Mouse (Mus musculus) spleen, postnatal 14 days (tissue): ENCODE results near the gene Gm3269.
A peak's percentile ranks its signal among the peaks of the same experiment; 100 is the strongest.
"Not testable (repeated sequence)": the region's sequence is repeated elsewhere in the genome, so short reads cannot be mapped to it uniquely, and the experiment has no call there.

Source experiments
- DNase-seq, 2 experiments: peaks; one replicate each; pipeline ENCODE4 v3.0.0; 2021 to 2022; ENCODE audit warnings: low spot score in 2 of 2

The Gm3269 gene

DNA sequence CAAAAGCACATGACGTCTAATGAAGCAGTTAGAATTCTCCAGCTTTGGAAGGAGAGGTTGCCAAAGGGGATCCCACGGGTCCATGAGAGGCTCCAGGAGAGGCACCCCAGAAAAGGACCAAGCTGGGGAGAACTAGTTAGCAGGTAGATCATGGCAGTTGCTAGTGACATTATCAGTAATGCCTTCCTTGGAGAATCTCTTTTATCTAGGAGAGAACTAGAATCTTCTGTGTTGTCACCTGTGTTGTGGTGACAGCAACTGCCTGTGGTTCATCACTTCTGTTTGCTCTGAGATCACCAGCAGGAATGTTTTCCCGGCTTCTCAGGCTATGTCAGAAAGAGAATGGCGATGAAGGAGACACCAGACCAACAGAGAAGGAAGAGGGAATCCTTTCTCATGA is at the start of gene Gm3269:
Gm3269 (plus strand) TSS at position 301 of the 400 bp plus-strand sequence.
- not testable (repeated sequence) for DNase-seq

DNA sequence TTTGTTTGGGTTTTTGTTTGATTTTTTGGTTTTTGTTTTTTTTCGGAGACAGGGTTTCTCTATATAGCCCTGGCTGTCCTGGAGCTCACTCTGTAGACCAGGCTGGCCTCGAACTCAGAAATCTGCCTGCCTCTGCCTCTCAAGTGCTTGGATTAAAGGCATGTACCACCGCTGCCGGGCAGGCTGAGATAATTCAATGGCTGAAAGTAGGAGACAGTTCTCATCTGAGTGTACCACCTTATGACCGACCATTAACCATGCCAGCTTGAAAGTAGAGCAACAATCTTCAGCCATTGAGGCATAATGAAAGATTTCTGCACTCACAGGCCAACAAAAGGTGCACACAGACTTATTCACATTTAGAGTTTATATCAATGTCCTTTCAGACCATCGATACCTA is 31.5 kb upstream of the Gm3269 start:
- peak in 1 of 2 experiments; percentile 9 for DNase-seq

DNA sequence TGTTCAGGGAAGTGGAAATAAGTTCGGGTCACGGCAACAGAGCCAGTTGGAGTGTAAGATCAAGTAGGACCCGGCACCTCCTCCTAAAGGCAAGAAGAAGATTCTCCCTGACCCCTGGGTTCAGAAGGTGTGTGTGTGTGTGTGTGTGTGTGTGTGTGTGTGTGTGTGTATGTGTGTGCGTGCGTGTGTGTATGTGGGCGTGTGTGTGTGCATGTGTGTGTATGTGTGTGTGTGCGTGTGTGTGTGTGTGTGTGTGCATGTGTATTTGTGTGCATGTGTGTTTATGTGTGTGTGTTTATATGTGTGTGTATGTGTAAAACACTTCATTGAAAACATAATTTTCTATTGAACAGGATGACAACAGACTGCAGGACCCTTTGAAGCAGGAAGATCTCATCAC is 16.0 kb upstream of the Gm3269 start:
- DNase-seq, result not testable (repeated sequence)

DNA sequence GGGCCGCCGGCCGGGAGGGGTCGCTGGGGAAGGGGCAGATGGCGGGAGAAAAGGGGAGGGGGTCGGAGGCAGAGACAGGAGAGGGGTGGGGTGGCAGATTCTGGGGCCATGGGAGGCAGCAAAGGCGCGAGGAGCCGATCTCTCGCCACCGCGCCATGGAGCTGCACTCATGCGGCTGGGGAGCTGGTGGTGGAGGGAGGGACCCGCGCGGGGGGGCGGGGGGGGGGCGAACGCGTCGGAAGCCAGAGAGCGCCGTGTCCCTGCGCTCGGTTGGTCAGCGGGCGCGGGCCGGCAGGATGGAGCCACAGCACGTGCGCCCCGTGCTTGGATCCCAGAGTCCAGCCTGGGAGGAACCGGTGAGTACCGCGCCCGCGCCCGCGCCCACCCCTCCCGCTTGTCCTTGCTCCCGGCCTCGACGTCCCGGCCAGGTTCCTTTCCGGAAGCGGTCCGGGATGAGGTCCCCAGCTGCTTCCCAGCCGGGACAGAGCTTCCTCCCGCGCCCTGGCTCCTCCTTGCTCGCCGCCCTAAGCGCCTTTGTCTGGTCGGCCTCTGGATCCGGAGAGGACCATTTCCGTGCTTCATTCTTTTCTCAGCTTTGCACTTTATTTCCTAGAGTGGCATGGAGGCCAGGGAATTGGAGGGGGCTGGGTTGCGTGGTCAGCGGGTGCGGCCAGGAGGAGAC is 17.5 kb downstream of the Gm3269 start, which contains the start of gene Gm3264:
Gm3264 (plus strand) TSS at position 278 of the 682 bp plus-strand sequence.
- DNase-seq, result not testable (repeated sequence)

DNA sequence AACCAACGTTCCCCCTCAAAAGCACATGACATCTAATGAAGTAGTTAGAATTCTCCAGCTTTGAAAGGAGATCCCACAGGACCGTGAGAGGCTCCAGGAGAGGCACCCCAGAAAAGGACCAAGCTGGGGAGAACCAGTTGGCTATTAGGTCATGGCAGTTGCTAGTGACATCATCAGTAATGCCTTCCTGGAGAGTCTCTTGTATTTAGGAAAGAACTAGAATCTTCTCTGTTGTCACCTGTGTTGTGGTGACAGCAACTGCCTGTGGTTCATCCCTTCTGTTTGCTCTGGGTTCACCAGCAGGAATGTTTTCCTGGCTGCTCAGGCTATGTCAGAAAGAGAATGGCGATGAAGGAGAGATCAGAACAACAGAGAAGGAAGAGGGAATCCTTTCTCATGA is 54.2 kb downstream of the Gm3269 start, which contains the start of gene Gm3278:
Gm3278 (plus strand) TSS at position 301 of the 400 bp plus-strand sequence.
- DNase-seq, result not testable (repeated sequence)
